Mouse (Mus musculus): Measurements from ENCODE around the gene Ufm1.

DNA sequence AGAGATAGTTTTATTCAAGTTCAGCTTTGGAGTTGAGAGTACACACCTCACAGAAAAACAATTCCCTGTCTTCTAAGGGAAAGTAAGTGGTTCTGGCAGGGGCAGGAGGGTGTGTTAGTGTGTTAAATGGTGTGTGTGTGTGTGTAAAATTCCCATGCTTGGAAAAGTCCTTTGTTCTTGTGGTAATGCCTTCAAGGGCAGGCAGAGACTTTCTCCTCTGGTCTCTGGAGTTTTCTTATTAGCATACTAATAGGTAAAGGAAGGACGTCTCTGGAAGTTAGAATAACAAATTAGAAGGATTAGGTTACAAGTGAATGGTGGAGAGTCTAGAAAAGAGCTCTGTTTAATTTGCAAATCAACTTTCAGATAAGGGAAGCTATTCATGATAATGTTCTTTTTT, 5.6 kb upstream of the Ufm1 start:
- no peak for TF ChIP-seq NELFE (IDR thresholded peaks at IDR 0.05; ENCODE audit: low read depth, low read length)
- TF ChIP-seq MAZ (IDR thresholded peaks at IDR 0.05; ENCODE audit: low read depth, low read length): no peak
- no peak for TF ChIP-seq EP300 (IDR thresholded peaks at IDR 0.05; ENCODE audit: low read length)
- TF ChIP-seq POLR2A (IDR thresholded peaks at IDR 0.05; ENCODE audit: low read depth, low read length): no peak
- TF ChIP-seq CTCF (conservative IDR thresholded peaks at IDR 0.05 in 1 of 2, IDR thresholded peaks at IDR 0.05 in 1 of 2; ENCODE audit: low read depth in 2 of 2, low read length in 2 of 2): no peak
- no peak for TF ChIP-seq NRF1 (IDR thresholded peaks at IDR 0.05; ENCODE audit: low read depth, low read length)
- TF ChIP-seq JUN (IDR thresholded peaks at IDR 0.05; ENCODE audit: insufficient read depth, low read depth, low read length): no peak

Data from CH12.LX (cell line).